Mouse (Mus musculus) olfactory bulb, adult 2 months (tissue): Measurements from ENCODE around the gene Mpig6b.

ENCODE experiments used
- CTCF ChIP-seq: fragments of 200-500 bp; IDR thresholded peaks from 2 replicates; pipeline ENCODE4 v1.5.1; 2012; ENCODE audit warnings: low read depth, mild to moderate bottlenecking, low read length, moderate library complexity; ENCODE audit not compliant: insufficient read depth
- POLR2A ChIP-seq: fragments of 200-500 bp; IDR thresholded peaks from 2 replicates; pipeline ENCODE4 v1.6.1; 2012; ENCODE audit warnings: mild to moderate bottlenecking, low read depth, low read length, moderate library complexity; ENCODE audit not compliant: insufficient read depth

GRCm38 (mm10) chr17:35016376-35016775 lies 49.6 kb downstream of the Mpig6b start, which contains the start of gene Vwa7:
- TF ChIP-seq CTCF (no peak), POLR2A (no peak)
